Comparison of ENCODE assay signal across 23 mouse cellular contexts in genomic region chr13:24380713-24381112, GRCm38 (mm10).
"Had no signal": no experiment of that assay in that cellular context is flagged by ENCODE, and none has a peak within 500 bp of the region (broad histone marks: within the 10 kb centered on the region; RNA-seq: fewer than 3 reads in every experiment).

No protein-coding gene starts in this region.

- H3K4me1 ChIP-seq: kidney, embryonic 15.5 days; limb, embryonic 12.5 days; limb, embryonic 15.5 days; midbrain, embryonic 12.5 days; neural tube, embryonic 13.5 days had no signal

- H3K4me2 ChIP-seq: kidney, embryonic 15.5 days; limb, embryonic 12.5 days; limb, embryonic 15.5 days; liver, embryonic 11.5 days; lung, embryonic 14.5 days; midbrain, embryonic 12.5 days; midbrain, embryonic 15.5 days; neural tube, embryonic 13.5 days had no signal

- H3K27me3 ChIP-seq: kidney, embryonic 15.5 days; limb, embryonic 12.5 days; limb, embryonic 15.5 days; midbrain, embryonic 12.5 days; midbrain, embryonic 15.5 days; neural tube, embryonic 13.5 days had no signal

- DNase-seq: kidney, adult 8-10 months; kidney, postnatal 14 days; kidney, postnatal 4 days; left cerebral cortex, postnatal 4 days; liver, postnatal 0 days; lung, embryonic 14.5 days; retina, postnatal 1 day; right cerebral cortex, postnatal 25 days; spleen, adult 18-20 months; thymus, adult 18-20 months; thymus, postnatal 14 days; thymus, postnatal 4 days had no signal

- H3K36me3 ChIP-seq: kidney, embryonic 15.5 days; limb, embryonic 12.5 days; limb, embryonic 15.5 days; midbrain, embryonic 12.5 days; midbrain, embryonic 15.5 days; neural tube, embryonic 13.5 days had no signal

- H3K9ac ChIP-seq: kidney, embryonic 15.5 days; limb, embryonic 12.5 days; limb, embryonic 15.5 days; liver, embryonic 14.5 days; liver, postnatal 0 days; lung, embryonic 14.5 days; midbrain, embryonic 12.5 days; midbrain, embryonic 15.5 days; neural tube, embryonic 13.5 days had no signal

- ATAC-seq: liver, postnatal 0 days; lung, postnatal 0 days; midbrain, embryonic 15.5 days had no signal

- H3K4me3 ChIP-seq: kidney, embryonic 15.5 days; limb, embryonic 12.5 days; limb, embryonic 15.5 days; midbrain, embryonic 12.5 days; midbrain, embryonic 15.5 days; myocyte; neural tube, embryonic 13.5 days had no signal

- H3K27ac ChIP-seq: kidney, embryonic 15.5 days; limb, embryonic 12.5 days; limb, embryonic 15.5 days; liver, embryonic 14.5 days; macrophage; midbrain, embryonic 12.5 days; midbrain, embryonic 15.5 days; neural tube, embryonic 13.5 days had no signal

- H3K9me3 ChIP-seq: kidney, embryonic 15.5 days; limb, embryonic 12.5 days; limb, embryonic 15.5 days; midbrain, embryonic 12.5 days; midbrain, embryonic 15.5 days; neural tube, embryonic 13.5 days had no signal
